Mouse (Mus musculus): ENCODE results near the gene E130309D02Rik. TPM values are rescaled to one million over a fixed set of nuclear protein-coding genes. Genes with fewer than 3 reads are reported as not detected.

Gene E130309D02Rik
- polyA plus RNA-seq (2015; fragmentation: Nextera tagmentation; extraction: Ambion mirVana), result 26.4 and 27.0 TPM in 2 replicates

DNA sequence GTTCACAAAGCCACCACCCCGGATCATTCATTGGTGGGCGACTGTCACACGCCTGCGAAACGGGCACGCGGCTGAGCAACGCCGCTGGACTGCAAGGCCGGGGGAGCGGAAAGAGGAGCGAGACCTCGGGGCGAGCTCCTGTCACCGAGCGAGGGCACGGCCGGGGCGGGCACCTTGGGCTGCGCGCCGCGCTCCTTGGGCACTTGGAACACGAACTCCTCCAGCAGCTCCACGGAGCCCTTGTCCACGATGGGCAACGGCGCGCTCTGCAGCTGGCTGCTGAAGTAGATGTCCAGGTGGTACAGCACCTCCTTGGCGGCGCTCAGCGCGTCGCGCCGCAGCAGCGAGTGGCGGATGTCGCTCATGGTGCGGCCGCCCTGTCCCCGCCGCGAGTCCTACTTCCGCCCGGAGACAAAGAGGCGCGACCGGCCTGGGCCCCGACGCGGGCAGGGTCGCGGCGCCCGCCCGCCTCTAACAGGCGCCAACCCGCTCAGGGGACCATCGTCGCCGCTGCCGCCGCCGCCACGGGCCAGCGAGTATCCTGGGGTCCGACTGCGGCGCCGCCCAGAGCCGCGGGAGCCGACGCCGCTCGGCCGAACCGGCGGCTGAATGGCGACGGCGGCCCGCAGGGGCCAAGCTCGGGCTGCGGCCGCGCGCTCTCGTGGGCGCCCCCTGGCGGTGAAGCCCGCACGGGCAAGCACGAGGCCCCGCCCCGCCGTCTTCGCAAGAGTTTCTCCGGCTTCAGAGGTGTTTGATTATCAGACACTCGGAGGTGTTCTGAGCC is at the start of gene E130309D02Rik:
Gene E130309D02Rik (minus strand): TSS at position 631 of the 784 bp plus-strand sequence.

DNA sequence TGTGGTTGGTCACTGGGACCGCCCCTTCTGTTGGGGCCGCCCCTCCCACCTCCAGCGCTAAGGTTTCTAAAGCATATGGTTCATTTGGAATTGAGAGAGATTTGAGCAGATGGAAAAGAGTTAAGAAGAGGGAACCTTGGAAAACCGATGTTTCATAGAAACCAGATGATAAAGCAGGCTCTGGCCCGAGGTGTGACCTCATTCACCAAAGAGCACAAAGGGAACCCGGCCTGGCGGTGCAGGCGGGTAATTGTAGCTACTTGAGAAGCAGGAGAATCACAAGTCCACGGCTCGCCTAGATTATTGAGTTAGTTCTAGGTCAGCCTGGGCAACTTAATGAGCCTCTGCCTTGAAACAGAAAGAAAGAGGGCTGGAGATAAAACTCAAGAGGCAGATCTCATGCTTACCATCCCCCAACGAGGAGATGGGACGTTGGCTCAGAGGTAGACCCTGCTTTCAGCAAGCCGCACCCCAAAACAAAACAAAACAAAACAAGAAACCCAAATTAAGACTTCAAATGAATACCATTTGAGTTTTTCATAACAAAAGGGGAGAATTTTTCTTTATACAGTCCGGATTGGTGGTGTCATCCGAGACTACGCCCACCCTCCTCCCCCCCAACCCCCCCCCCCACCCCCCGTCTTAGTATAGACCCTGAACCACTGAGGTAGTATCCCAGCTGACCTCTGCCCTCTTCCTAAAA is 41.7 kb upstream of the E130309D02Rik start, which contains the start of gene Grid2ip:
Gene Grid2ip (plus strand): TSS at position 653 of the 703 bp plus-strand sequence.

DNA sequence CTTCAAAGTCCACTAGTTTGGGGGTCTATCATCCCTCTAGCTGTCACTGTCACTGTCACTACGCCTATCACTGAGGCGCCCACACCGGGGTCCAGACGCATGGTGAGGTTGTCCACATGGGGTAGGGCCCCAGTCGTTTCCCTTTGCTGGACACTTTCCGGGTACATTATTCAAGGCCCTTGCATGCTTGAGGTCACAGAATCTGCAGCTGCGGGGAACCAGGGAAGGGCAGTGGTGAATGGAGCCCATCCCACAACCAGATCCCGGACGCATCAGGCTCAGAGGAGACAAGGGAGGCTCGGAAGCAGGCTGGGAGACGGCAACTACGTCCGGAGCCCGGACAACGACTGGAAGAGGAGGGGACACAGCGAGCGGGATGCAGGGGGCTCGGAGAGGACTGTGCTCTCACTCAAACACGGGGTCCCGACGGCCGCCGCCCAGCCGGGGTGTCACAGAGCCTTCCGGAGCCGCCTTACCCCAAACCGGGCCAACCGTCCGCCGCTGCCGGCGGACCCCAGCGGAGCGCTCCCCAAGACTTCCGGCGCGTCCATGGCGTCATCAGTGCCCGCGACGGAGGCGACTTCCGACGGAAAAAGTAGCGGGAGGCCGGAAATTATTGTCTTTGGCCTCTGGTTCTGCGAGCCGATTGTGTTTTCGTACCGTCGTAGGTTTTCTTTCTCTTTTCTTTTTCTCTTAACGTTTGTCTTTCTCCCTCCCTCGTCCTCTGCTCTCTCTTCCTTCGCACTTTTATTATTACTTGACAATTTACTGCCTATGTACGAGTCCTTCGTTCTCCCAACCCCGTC is 13.7 kb upstream of the E130309D02Rik start, which contains the start of gene Zdhhc4:
Gene Zdhhc4 (minus strand): TSS at position 567 of the 806 bp plus-strand sequence.

DNA sequence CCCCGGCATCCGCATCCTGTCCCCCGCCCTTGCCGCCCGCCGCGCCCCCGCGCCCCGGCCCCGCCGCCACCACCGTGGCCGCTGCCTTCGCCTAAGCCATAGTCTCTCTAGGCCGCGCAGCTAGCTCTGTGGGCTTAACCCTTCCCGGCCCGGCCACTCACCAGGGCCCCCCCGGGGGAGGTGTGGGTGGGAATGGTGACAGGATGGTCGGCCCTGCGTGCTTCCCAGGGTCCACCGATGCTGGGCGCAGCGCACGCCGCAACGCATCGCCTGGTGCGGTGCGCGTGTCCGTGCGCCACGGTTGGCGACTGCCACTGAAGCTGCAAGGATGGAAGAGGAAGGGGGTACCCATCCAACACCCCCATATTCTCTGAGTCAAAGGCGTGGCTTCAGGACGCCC is 21.8 kb downstream of the E130309D02Rik start, which contains the start of gene Zfp853:
Gene Zfp853 (minus strand): TSS at position 220 of the 400 bp plus-strand sequence.

GRCm38 (mm10) chr5:143269363-143270150 is 45.6 kb downstream of the E130309D02Rik start, which contains the start of gene Zfp316:
Zfp316 (minus strand) TSS chr5:143270022.

Other genes starting within 250 kb of the E130309D02Rik start
- gene Rnf216, start 202.4 kb downstream of the E130309D02Rik start, polyA plus RNA-seq (2015; fragmentation: Nextera tagmentation; extraction: Ambion mirVana), result 21.4 and 23.9 TPM in 2 replicates
- gene Olfr718-ps1, start 167.8 kb downstream of the E130309D02Rik start, polyA plus RNA-seq (2015; fragmentation: Nextera tagmentation; extraction: Ambion mirVana), result not detected in 2 replicates
- 5.0 and 5.4 TPM in 2 replicates for gene Rbak, start 134.6 kb downstream of the E130309D02Rik start, polyA plus RNA-seq (2015; fragmentation: Nextera tagmentation; extraction: Ambion mirVana)
- not detected in 2 replicates for gene Spdye4b, start 134.3 kb downstream of the E130309D02Rik start, polyA plus RNA-seq (2015; fragmentation: Nextera tagmentation; extraction: Ambion mirVana)
- gene Spdye4a, start 88.5 kb downstream of the E130309D02Rik start, polyA plus RNA-seq (2015; fragmentation: Nextera tagmentation; extraction: Ambion mirVana), result not detected in 2 replicates
- 3.1 and 3.5 TPM in 2 replicates for gene Zfp12, start 80.2 kb downstream of the E130309D02Rik start, polyA plus RNA-seq (2015; fragmentation: Nextera tagmentation; extraction: Ambion mirVana)
- 0.79 and 0.93 TPM in 2 replicates for gene Zfp316, start 45.3 kb downstream of the E130309D02Rik start, polyA plus RNA-seq (2015; fragmentation: Nextera tagmentation; extraction: Ambion mirVana)
- 0.04 TPM in 2 replicates for gene Zfp853, start 21.7 kb downstream of the E130309D02Rik start, polyA plus RNA-seq (2015; fragmentation: Nextera tagmentation; extraction: Ambion mirVana)
- gene Zdhhc4, start 13.9 kb upstream of the E130309D02Rik start, polyA plus RNA-seq (2015; fragmentation: Nextera tagmentation; extraction: Ambion mirVana), result 50.5 and 55.1 TPM in 2 replicates
- gene Grid2ip, start 42.0 kb upstream of the E130309D02Rik start, polyA plus RNA-seq (2015; fragmentation: Nextera tagmentation; extraction: Ambion mirVana), result not detected in 2 replicates
- 126 and 132 TPM in 2 replicates for gene Kdelr2, start 88.5 kb upstream of the E130309D02Rik start, polyA plus RNA-seq (2015; fragmentation: Nextera tagmentation; extraction: Ambion mirVana)
- gene Daglb, start 149.2 kb upstream of the E130309D02Rik start, polyA plus RNA-seq (2015; fragmentation: Nextera tagmentation; extraction: Ambion mirVana), result 11.6 and 11.9 TPM in 2 replicates
- 215 and 246 TPM in 2 replicates for gene Rac1, start 212.7 kb upstream of the E130309D02Rik start, polyA plus RNA-seq (2015; fragmentation: Nextera tagmentation; extraction: Ambion mirVana)